Mouse (Mus musculus) spleen, adult 12 weeks (tissue): ENCODE data around the gene Hnrnpa1.
A peak's percentile ranks its signal among the peaks of the same experiment; 100 is the strongest.

Source experiments
- DNase-seq: peaks from one replicate; pipeline ENCODE4 v3.0.0; 2022; ENCODE audit warnings: low spot score

The Hnrnpa1 gene

DNA sequence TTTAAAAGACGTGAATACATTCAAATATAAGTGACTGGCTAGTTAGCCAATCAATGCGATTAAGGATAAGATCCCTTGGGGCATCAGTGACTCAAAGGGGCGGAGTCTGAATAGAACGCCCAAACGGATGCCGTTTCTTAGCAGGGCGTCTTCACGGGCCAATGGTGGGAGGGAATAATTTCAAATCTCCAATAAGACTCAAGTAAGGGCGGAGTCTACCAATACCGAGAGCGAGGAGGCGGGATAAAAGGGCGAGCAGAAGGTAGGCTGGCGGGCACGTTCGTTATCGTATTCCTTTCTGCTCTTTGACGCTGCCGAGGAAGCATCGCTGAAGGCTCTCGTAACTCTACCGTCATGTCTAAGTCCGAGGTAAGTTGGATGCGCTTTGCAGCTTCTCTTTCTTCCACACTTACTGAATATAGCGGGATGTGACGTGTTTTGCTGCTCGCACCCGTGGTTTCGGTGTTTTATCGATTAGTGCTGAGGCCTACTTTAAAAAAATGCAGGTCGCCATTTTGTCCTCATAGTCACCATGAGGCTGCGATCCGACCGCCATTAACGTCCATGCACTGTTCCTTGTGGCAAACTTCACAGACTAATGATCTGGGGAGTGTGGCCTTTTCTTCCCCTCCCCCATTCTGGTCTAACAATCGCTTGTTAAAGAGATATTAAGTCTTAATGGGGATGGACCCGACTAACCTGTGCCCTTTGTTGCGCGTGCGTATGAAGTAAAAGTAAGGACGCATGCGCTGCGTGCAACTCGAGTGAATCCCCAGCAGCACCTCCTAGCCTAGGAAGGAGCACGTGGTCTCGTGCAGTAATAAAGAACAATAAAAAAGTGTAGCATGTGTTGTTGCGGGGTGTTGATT, at the start of gene Hnrnpa1:
Gene Hnrnpa1 (plus strand): TSS at position 273 of the 869 bp plus-strand sequence.
- peak; percentile 87 for DNase-seq

DNA sequence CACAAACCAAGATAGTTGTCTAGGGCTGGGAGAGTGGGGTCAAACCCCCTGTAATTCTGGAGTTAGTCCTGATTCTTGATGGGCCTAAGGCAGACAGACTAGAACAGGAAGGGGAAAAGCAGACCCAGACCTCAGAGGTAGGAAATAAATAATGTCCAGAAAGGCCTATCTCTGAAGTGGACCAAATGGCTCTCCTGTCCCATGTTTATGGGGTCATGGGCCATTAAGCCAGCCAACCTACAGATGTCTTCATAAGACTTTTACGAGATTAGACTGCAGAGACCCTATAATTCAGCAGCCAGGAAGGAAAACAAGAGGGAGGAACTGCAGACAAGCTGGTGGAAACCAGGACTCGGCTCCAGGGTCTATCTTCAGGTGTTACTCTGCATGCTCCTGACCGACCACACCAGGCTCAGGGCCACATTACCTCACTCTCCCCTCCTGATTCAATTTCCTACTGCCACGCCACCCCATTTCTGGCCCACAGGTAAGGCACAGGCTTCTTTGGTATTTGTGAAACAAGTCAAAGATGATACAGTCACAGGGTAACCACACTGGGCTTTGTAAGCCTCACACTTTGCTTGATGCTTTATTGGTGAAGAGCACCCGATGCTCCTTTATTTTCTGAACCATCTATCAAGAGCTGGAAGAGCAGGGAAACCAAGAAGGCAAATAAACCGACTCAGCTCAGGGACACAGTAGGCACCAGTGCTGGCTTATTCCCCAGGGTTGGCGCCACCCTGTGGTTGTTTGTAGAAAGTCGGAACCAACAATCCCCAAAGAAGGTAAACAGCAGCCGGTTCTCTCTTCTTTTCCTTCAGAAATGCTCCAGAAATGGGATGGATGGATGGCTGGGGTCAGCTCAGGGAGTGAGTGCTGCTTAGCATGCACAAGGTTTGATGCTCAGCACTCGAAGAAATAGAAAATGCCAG, 49.4 kb upstream of the Hnrnpa1 start:
- no peak for DNase-seq

DNA sequence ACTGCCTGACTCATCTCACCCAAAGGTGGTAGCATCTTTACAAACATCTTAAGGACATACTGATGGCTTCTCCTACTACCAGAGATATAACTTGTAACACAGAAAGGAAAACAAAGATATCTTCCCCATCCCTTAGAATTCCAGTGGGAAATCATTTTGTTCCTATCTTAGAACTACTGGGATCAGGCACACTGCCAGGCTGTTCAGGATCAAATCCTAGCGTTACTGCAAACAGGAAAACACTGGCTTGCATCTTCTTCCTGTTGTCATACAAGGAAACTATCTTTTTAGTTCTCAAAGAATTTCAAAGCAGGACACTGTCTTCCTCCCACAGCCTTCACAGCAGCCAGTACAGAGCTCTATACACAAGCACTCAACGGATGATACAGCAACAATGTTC, 46.6 kb upstream of the Hnrnpa1 start:
- no peak for DNase-seq

GRCm38 (mm10) chr15:103196835-103197234, 43.4 kb upstream of the Hnrnpa1 start:
- DNase-seq, result no peak

- DNase-seq, result no peak
Observed at GRCm38 (mm10) chr15:103197785-103198184, 42.4 kb upstream of the Hnrnpa1 start.

- DNase-seq, result no peak
Observed at GRCm38 (mm10) chr15:103202088-103202793, 38.0 kb upstream of the Hnrnpa1 start.

DNA sequence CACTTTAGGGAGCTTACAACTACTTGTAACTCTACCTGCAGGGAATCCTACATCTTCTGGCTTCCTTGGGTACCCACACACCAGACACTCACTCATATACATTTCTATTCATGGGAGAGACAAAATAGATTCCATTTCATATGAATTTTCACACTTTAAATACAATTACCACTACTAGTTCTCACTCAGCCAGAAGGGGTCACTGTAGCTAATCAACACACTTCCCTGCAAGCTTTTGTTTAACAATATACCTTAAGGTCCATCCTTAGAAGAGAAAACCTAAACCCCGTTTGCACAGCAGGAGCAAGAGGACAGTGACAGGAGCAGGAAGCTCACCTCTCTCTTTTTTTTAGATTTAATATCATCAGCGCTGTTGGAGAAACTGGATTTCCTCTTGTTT, 35.1 kb upstream of the Hnrnpa1 start:
- no peak for DNase-seq

- DNase-seq, result no peak
Observed at GRCm38 (mm10) chr15:103214149-103214548, 26.1 kb upstream of the Hnrnpa1 start.

GRCm38 (mm10) chr15:103214971-103215907, 25.0 kb upstream of the Hnrnpa1 start:
- peak; percentile 19 for DNase-seq

DNA sequence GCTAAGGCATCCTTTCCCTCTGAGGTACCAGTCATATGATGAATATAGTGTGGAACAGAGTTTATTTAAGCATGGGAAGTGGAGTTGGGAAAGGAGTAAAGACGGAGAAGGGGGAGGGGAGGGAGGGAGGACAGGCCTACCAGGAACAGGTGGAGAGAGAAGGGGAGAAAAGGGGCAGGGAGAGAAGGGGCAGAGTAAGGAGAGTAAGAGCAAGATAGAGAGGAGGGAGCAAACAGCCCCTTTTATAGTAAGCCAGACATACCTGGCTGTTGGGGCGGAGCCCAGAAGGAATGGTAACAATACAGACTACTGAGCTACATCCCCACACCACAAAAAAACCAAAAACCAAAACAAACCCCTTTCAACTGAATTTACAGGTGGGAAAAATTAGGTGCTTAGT, 24.2 kb upstream of the Hnrnpa1 start:
- no peak for DNase-seq

DNA sequence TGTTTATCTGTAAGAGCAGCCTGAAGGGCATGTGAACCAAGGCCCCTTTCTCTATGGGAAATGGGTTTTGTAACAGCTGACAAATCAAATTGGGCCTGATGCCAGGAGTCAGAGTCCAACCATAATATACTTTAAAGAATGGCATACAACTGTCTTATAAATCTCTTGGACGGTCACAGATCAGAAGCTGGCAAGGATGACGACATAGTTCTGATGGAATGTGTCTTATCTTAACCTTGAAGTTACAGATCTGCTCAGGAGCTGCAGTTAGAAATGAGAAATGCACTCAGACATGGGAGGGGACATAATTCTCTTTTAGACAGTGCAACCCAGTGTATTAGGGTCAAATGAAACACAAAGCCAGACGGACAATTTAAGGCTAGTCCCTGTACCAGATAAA, 19.4 kb upstream of the Hnrnpa1 start:
- DNase-seq, result no peak

GRCm38 (mm10) chr15:103221386-103221785, 18.8 kb upstream of the Hnrnpa1 start:
- DNase-seq, result no peak

GRCm38 (mm10) chr15:103224161-103224560, 16.1 kb upstream of the Hnrnpa1 start:
- DNase-seq, result no peak

DNA sequence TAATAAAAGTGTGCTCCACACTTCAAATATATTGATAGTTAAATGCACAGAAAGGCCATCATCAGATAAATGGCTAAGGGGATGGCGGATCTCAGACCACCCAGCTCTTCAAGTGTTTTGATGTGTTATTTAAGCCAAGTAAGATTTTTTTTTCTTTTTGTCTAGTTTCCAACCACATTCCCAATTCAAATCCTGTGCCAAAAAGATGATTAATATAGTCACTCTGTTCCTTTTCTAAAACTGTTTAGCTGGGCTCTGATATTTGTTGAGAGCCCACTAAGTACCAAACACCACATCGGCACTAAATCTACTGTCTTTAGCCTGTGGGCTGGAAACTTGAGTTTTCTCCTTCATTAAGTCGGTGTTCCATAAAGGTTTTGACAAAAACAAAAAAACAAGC, 13.2 kb upstream of the Hnrnpa1 start:
- DNase-seq, result no peak

DNA sequence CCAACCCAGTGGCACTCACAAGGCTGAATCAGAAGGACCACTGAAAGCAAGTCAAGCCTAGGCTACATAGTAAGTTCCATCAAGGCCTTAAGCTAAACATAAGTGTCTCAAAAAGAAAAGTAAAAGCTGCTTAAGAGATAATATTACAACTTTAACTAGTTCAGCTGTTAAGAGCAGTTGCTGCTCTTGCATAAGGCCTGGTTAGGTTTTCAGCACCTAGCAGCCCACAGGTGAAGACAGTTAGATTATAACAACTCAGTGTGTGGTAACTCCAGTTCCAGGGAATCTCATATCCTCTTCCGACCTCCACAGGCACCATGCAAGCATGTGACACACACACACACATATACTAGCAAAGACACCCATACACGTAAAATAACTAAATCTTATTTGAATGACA, 12.7 kb upstream of the Hnrnpa1 start:
- DNase-seq, result no peak

- no peak for DNase-seq
Observed at GRCm38 (mm10) chr15:103228904-103229303, 11.3 kb upstream of the Hnrnpa1 start.

- no peak for DNase-seq
Observed at GRCm38 (mm10) chr15:103233119-103233518, 7.1 kb upstream of the Hnrnpa1 start.

- no peak for DNase-seq
Observed at GRCm38 (mm10) chr15:103237295-103237694, 2.9 kb upstream of the Hnrnpa1 start.

GRCm38 (mm10) chr15:103239130-103239684, 1.0 kb upstream of the Hnrnpa1 start:
- DNase-seq, result peak; percentile 82

DNA sequence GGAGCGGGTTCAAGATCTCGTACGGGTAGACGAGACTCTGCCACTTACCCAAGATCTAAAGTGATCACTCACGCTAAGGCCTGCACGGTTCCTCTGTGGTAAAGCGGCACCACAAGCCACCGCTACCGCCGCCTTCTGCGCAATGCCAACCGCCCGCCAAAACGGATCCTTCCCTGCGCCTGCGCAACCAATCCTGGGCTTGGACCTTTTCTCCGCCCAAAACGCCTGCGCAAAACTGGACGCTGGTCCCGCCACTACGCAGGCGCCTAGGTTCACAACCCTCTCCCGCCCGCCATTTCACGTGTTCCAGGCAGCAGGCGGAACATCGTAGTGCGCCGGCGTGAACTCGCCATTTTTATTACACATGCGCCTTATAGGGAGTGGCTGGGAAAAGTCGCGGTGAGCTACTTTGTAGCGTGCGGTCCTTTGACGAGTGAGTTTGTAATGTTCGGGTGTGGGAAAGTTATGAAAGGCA, 510 bp upstream of the Hnrnpa1 start, which contains the start of gene Cbx5:
Gene Cbx5 (minus strand): TSS at position 132 of the 475 bp plus-strand sequence.
- peak; percentile 90 for DNase-seq
